Mouse (Mus musculus): ENCODE data around the gene Grin2a. TPM values are rescaled to one million over a fixed set of nuclear protein-coding genes. Genes with fewer than 3 reads are reported as not detected.

The Grin2a gene
- polyA plus RNA-seq, 2 experiments, result 0.64 to 2.0 TPM

DNA sequence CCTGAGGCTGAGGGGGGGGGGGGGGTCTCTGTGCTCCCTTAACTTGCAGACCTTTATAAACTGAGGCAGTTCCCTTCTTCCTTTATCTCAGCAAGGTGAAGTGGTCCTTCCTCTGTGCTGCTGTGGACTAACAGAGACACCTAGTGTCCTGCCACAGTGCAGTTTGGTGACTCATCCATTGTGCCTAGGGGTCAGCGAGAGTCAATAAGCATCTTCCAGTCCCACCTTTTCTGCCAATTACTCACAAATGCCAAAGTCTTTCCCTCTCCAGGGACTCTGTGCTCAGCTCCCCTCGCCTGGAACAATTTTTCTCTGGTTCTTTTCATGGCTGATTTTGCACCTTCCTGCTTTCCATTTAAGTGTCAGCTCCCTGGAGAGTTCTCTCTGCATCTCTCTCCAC lies 258.2 kb downstream of the Grin2a start:
- no peak for TF ChIP-seq POLR2A (IDR thresholded peaks at IDR 0.05; ENCODE audit: borderline replicate concordance, extremely low read depth, insufficient read depth, insufficient read length)
- DNase-seq (ENCODE audit: low spot score) (no peak), ATAC-seq (ENCODE audit: low FRiP score, low read depth) (no peak)
- H3K9ac ChIP-seq (ENCODE audit: low read depth, low read length, severe bottlenecking), result no peak overlapping the region
- H3K9me3 ChIP-seq (ENCODE audit: control insufficient read depth, low read length), result no peaks in the 10 kb centered on the region
- no peak overlapping the region for H3K27ac ChIP-seq (replicated peaks; ENCODE audit: low read depth, low read length)
- H3K4me2 ChIP-seq (replicated peaks; ENCODE audit: low read depth, low read length, severe bottlenecking), result no peak overlapping the region
- 24% methylated on average over 2 of the region's 2 CpGs for WGBS
- H3K36me3 ChIP-seq (ENCODE audit: control insufficient read depth, insufficient read depth, low read length), result no peaks in the 10 kb centered on the region
- H3K4me1 ChIP-seq (ENCODE audit: control insufficient read depth, insufficient read depth, low read length), result no peaks in the 10 kb centered on the region
- no peak overlapping the region for H3K4me3 ChIP-seq (replicated peaks; ENCODE audit: low read length)
- no peaks in the 10 kb centered on the region for H3K27me3 ChIP-seq (ENCODE audit: control insufficient read depth, insufficient read depth, low read length)

DNA sequence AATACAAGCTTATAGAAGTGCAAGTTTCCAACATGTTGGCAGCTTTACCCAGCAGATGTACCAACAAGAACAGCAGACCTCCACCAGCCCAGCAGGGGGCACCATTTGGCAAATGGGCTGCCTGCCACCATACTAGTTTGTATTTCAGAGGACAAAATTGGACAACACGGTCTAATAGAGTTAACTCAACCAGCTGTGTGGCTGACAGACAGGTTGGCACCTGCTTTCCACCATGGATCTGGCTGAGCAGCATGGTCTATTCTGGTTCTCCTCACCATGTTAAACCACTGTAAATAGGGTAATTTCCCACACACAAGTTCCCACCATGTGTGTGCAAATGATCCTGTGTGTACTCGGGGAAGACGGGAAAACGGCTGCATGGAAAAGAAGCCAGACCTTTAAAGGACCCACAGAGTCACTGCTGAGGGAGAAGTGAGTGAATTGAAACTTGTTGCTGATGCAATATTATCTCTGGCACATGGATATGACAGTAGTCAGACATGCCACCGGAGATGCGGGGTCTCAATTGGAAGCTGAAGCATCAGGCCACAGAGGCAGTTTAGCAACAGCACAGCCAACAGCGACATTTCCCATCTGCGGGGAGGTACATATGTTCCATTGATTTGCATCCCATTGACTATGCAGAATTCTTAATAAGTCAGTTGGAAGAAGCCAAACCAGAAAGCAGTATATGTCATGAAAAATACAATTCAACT lies 259.8 kb downstream of the Grin2a start:
- Histone ChIP-seq H3K9ac (ENCODE audit: low read depth, low read length, severe bottlenecking) (no peak overlapping the region), H3K4me2 (replicated peaks; ENCODE audit: low read depth, low read length, severe bottlenecking) (no peak overlapping the region), H3K4me1 (ENCODE audit: control insufficient read depth, insufficient read depth, low read length) (no peaks in the 10 kb centered on the region), H3K27ac (replicated peaks; ENCODE audit: low read depth, low read length) (no peak overlapping the region), H3K36me3 (ENCODE audit: control insufficient read depth, insufficient read depth, low read length) (no peaks in the 10 kb centered on the region), H3K9me3 (ENCODE audit: control insufficient read depth, low read length) (no peaks in the 10 kb centered on the region), H3K27me3 (ENCODE audit: control insufficient read depth, insufficient read depth, low read length) (no peaks in the 10 kb centered on the region), H3K4me3 (replicated peaks; ENCODE audit: low read length) (no peak overlapping the region)
- no peak for TF ChIP-seq POLR2A (IDR thresholded peaks at IDR 0.05; ENCODE audit: borderline replicate concordance, extremely low read depth, insufficient read depth, insufficient read length)
- ATAC-seq (ENCODE audit: low FRiP score, low read depth) (no peak), DNase-seq (ENCODE audit: low spot score) (no peak)
- 82% methylated on average over 8 of the region's 8 CpGs for WGBS

GRCm38 (mm10) chr16:9727603-9728002 lies 267.8 kb downstream of the Grin2a start:
- H3K27ac ChIP-seq (replicated peaks; ENCODE audit: low read depth, low read length), result no peak overlapping the region
- H3K4me3 ChIP-seq (replicated peaks; ENCODE audit: low read length), result no peak overlapping the region
- H3K4me1 ChIP-seq (ENCODE audit: control insufficient read depth, insufficient read depth, low read length), result no peaks in the 10 kb centered on the region
- TF ChIP-seq POLR2A (IDR thresholded peaks at IDR 0.05; ENCODE audit: borderline replicate concordance, extremely low read depth, insufficient read depth, insufficient read length), result no peak
- ATAC-seq (ENCODE audit: low FRiP score, low read depth), result no peak
- no peaks in the 10 kb centered on the region for H3K9me3 ChIP-seq (ENCODE audit: control insufficient read depth, low read length)
- no peak overlapping the region for H3K9ac ChIP-seq (ENCODE audit: low read depth, low read length, severe bottlenecking)
- DNase-seq (ENCODE audit: low spot score), result no peak
- H3K36me3 ChIP-seq (ENCODE audit: control insufficient read depth, insufficient read depth, low read length), result no peaks in the 10 kb centered on the region
- no peaks in the 10 kb centered on the region for H3K27me3 ChIP-seq (ENCODE audit: control insufficient read depth, insufficient read depth, low read length)
- H3K4me2 ChIP-seq (replicated peaks; ENCODE audit: low read depth, low read length, severe bottlenecking), result no peak overlapping the region
- WGBS, result 95% methylated on average over 5 of the region's 5 CpGs

DNA sequence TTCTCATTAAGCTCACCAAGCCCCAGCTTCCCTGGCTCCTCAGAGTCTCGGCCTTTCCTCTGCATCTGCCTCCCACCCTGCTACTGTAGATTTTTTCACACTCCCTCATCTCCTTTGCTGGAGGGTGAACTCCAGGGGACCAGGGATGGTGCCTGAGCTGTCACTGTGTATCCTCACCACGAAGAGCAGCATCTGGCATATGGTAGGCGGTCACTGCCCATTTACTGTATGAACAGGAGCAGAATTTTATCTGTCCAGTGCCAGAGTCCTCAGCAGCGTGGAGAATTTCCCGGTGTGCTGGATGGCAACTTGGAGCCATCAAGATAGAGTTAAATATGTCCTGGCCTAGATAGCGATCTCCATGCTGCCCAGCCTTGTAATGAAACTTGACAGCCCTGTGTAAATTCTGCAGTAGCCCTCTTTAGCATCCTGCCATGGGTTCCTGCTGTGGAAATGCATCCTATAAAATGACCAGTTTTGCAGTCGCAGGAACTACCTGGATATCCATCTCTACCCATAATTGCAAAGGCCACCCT lies 269.7 kb downstream of the Grin2a start:
- H3K9ac ChIP-seq (ENCODE audit: low read depth, low read length, severe bottlenecking), result no peak overlapping the region
- no peak overlapping the region for H3K27ac ChIP-seq (replicated peaks; ENCODE audit: low read depth, low read length)
- no peaks in the 10 kb centered on the region for H3K4me1 ChIP-seq (ENCODE audit: control insufficient read depth, insufficient read depth, low read length)
- no peak for ATAC-seq (ENCODE audit: low FRiP score, low read depth)
- DNase-seq (ENCODE audit: low spot score), result no peak
- no peaks in the 10 kb centered on the region for H3K27me3 ChIP-seq (ENCODE audit: control insufficient read depth, insufficient read depth, low read length)
- no peaks in the 10 kb centered on the region for H3K36me3 ChIP-seq (ENCODE audit: control insufficient read depth, insufficient read depth, low read length)
- H3K9me3 ChIP-seq (ENCODE audit: control insufficient read depth, low read length), result no peaks in the 10 kb centered on the region
- TF ChIP-seq POLR2A (IDR thresholded peaks at IDR 0.05; ENCODE audit: borderline replicate concordance, extremely low read depth, insufficient read depth, insufficient read length), result no peak
- no peak overlapping the region for H3K4me3 ChIP-seq (replicated peaks; ENCODE audit: low read length)
- WGBS, result 70% methylated on average over 7 of the region's 7 CpGs
- no peak overlapping the region for H3K4me2 ChIP-seq (replicated peaks; ENCODE audit: low read depth, low read length, severe bottlenecking)

DNA sequence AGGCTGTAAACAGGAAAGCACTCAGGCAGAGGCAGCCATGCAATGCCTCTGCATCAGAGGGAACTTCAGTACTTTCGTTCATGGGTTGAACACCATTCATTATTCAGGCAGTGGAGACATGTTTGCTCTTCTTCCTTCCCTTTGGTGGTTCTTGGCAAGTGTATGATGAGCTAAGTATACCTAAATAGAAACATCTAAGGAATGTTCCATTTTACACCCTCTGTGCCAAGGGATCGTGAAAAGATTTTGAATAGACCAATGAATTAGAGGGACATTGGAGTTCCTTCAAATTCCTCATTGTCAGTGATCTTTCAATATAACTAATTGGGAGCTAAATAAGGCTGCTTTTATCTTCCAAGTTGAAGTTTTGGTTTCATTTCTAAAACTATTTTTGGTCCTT lies 284.0 kb downstream of the Grin2a start:
- Histone ChIP-seq H3K4me3 (replicated peaks; ENCODE audit: low read length) (no peak overlapping the region), H3K4me1 (ENCODE audit: control insufficient read depth, insufficient read depth, low read length) (no peaks in the 10 kb centered on the region), H3K27me3 (ENCODE audit: control insufficient read depth, insufficient read depth, low read length) (no peaks in the 10 kb centered on the region), H3K4me2 (replicated peaks; ENCODE audit: low read depth, low read length, severe bottlenecking) (no peak overlapping the region), H3K27ac (replicated peaks; ENCODE audit: low read depth, low read length) (no peak overlapping the region), H3K36me3 (ENCODE audit: control insufficient read depth, insufficient read depth, low read length) (no peaks in the 10 kb centered on the region), H3K9ac (ENCODE audit: low read depth, low read length, severe bottlenecking) (no peak overlapping the region), H3K9me3 (ENCODE audit: control insufficient read depth, low read length) (no peaks in the 10 kb centered on the region)
- 79% methylated on average over 2 of the region's 2 CpGs for WGBS
- ATAC-seq (ENCODE audit: low FRiP score, low read depth), result no peak
- DNase-seq (ENCODE audit: low spot score), result no peak
- no peak for TF ChIP-seq POLR2A (IDR thresholded peaks at IDR 0.05; ENCODE audit: borderline replicate concordance, extremely low read depth, insufficient read depth, insufficient read length)

Measured in limb, embryonic 14.5 days (tissue).